Mouse (Mus musculus): ENCODE data around the gene Ttc33.
A peak's percentile ranks its signal among the peaks of the same experiment; 100 is the strongest.

The Ttc33 gene

DNA sequence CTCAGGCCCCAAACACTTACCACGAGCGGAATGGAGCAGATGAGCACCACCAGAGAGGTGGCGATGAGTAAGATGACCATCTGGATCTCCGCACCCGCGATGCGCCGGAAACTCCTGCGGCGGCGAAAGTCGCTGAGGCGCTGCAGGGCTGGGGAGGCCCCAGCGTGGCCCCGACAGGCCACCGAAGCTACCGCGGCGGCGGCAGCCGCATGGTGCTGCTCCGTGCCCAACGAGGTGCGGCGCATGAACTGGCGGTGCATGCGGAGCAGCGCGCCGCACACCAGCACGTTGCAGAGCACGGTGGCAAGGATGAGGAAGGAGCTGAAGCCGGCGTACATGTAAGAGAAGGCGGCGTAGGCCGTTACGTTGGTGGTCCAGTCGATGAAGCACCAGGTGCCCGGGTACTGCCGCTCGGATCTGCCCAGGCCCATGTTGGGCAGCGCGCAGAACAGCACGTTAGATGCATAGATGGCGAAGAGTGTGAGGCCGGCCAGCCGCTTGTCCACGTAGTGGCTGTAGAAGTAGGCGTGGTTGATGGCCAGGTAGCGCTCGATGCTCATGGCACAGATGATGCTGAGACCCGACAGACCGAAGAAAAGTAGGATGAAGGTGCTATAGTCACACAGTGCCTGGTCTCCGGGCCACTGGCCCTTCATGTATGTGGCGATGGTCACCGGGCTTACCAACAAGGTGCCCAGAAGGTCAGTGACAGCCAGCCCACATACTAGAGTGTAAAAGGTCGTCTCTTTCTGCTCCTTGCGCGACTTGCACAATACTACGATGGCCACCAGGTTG is 57.1 kb downstream of the Ttc33 start:
- DNase-seq = no peak

DNA sequence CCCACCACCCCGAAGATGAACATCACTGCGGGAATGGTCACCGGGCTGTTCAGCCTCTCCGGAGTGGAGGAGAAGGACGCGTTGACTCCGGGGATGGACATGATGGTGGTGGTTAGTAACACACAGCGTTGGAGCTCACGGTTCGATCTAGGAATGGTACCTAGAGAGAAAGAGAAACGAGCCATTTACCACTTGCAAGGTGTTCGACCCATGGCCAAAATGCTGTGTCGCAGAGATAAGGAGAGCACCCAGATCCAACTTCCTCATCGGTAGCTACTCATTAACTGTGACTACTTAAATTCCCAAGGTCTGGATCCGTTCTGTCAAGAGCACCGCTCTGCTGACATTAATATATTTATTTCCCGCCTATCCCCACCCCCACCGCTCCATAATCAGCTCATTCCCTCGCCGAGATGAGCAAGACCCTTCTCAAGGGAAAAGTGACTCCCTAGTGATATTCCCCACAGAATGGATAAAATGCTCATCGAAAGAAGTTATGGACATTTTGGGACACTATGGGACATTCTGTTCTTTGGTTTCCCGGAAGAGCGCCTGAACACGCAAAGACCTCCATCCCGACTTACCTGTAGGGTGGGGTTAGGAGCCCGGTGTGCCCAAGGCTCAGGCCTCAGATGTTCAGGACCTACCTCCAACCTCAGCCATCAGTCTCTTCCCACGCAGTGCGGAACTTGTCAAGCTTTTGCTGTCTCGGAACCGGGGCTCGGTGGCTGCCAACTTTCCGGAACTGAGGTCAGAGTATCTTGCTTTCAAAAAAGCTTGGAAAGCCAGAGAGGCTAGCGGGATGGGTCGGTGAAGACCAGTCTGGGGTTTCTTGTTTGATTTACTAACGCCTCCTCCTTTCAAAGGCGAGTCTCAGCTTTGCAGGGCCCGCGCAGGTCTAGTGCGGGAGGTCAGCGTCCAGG is 58.0 kb downstream of the Ttc33 start:
- no peak for DNase-seq

DNA sequence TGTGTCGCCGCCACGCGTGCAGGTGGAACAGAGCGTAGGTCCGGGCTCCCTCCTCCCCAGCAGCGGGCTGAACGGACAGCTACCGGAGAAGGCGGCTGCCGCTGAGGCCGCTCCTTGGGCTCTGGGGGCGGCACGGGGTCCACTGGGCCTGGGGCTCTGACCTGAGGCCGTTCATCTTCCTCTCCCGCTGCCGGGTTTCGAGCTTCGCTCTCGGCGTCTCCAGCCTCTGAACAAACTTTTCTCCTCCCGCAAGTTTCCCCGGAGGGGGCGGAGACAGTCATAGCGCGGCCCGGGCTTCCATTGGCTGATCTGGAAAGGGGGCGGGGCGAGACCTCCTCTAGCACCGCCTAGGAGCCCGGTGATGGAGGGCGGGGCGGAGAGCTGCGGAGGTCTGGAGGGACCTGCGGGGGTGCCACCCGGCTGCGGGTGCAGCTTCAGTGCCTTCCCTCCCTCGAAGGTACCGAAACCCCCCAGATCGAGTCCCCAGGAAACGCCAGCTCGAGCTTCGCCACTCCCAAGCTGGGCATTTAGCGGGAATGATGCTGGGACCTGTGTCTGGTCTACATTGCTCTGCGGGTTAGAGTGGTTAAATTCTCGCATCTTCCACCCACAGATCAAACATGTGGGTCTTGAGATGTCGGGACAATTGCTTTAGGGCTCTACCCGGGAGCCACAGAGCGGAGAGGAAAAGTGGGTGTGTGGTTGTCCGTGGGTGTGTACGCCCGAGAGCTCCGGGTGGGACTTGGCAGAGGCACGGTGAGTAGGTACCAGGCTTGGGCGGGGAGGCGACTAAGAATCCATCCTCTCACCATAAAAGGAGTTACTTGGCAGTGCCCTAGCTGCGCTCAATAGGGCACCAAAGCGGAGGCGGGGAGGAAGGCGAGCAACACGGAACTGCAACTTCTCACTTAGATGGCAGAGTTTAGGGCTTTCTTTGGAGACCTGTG is 58.9 kb downstream of the Ttc33 start, which contains the start of gene Ptger4:
Gene Ptger4, minus strand, starts transcription at position 229 of the 947 bp plus-strand sequence.
- DNase-seq = peak; percentile 83

DNA sequence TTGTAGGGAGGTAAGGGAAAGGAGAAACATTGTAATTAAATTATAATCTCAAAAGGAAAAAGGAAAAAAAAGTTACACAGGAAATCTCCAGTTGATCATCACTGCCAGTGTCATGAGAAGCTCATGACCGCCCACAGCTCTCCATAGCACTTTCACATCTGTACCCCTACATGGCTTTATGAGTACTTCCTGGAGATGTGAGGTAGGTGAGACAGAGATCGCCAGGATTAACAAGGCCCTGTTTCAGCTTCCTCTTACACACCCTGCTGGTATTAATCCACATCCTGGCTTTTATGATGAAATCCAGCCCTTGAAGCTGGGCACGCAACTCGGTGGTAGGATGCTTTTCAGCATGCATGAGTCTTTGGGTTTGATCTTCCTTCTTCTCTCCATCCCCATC is 64.9 kb downstream of the Ttc33 start:
- DNase-seq = no peak

DNA sequence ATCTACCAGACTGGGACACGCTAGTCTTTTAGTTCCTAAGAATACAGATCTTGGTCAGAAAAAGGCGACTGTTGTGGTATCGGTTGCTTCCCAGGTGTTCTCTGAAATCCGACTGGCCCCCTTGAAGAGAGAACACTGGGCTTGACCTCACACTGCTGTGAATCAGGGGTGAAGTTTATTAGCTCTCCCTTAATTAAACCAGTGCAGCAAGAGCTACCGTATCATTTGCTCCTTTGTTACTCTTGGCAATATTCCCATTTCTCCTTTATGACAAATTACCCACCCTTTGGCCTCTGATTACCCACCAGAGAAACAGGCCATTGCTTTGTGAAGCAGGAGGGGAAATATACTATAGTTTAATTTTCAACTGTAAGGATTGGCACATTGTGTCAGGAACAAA is 74.9 kb downstream of the Ttc33 start:
- no peak for DNase-seq

DNA sequence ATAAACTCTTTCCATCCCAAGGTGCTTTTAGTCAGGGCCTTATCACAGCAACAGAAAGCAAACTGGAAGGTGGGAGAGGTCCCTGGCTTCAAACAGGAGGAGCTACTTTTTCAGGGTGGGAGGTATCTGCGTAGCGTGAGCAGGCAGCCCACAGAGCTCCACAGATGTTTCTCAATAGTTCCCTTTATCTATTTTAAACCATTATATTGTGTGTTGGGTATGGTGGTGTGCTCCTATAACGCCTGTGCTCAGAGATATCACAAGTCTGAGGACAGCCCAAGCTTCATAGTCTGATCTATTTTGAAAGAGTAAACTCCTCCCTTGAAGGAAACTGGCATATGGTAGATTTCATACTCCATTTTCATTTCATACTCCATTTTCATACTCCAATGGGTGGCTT is 75.7 kb downstream of the Ttc33 start:
- DNase-seq = no peak

DNA sequence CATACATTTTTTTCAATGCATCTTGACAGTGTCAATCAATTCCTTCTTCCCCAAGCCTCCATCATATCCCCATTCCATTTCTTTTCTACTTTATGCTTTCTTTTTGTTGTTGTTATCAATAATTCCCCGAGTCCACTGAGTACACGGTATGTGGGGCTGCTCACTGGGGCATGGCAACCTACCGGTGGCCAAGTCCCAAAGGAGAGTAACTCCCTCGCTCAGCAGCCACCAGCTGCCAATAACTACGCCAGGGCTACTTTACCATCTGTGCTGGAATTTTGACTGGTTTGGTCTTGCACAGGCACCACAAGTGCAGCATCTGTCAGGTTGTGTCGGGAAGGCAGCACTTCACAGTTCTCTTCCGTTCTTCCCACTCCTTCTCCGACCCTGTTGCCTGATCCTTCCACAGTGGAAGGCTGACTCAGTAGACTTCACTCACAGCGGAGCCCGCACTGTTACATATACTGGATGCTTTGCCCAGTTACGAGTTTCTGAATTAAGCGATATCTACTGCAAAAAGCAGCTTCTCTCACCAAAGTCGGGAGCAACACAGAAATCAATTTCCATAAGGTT is 76.9 kb downstream of the Ttc33 start:
- no peak for DNase-seq

DNA sequence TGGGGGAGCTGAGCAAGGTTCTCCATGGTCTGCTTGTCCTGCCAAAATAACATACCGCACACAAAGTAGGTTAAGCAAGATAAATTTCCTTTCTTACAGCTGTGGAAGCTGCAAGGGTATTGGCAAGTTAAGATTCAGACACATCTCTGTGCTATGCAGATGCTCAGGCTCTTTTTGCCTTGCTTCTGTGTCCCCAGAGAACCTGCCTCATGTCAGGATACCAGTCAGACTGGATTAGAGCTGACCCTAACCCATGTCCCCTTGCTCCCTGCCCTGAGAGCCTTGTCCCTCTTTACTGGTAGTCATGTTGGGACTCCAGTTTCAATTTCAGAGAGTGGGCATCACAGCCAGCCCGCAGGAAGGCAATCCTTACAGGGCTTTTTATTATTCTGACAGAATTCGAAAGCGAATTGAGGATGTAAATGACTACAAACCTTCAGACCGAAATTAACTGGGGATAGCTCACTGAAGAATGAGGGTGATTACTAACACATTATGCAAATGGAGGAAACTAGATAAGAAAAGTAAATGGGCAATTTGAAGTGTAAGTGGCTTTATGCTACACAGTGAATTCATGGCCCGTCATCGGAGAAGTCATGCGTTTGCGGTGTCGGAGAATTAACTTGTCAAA is 77.7 kb downstream of the Ttc33 start:
- DNase-seq = no peak

DNA sequence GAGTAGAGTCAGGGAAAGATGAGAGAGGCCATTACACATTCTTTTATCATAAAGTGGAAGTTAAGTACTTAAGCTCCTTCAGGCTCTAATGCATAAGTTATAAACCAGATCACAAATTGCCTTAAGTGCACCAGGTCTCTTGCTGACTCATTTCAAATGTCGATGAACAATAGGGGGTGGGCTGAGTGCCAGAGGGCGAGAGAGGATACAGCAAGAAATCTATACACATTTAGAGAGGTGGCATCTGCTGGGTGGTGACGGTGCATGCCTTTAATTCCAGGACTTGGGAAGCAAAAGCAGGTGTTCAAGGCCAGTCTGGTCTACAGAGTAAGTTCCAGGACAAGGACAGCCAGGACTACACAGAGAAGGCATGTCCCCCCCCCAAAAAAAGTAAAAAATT is 80.8 kb downstream of the Ttc33 start:
- DNase-seq = no peak

Data from kidney, adult 11 months (tissue).